Mouse (Mus musculus): ENCODE measurements around the gene Tgfbrap1. TPM values are rescaled to one million over a fixed set of nuclear protein-coding genes. Genes with fewer than 3 reads are reported as not detected.

Gene Tgfbrap1
- polyA plus RNA-seq, 1 experiment, result 7.4 TPM

- Histone ChIP-seq H3K4me3 (ENCODE audit: control insufficient read depth, low read depth, low read length) (no peak overlapping the region), H3K4me1 (ENCODE audit: control insufficient read depth, insufficient read depth, low read length) (no peaks in the 10 kb centered on the region), H3K36me3 (ENCODE audit: control insufficient read depth, insufficient read depth, low read length) (no peaks in the 10 kb centered on the region), H3K27ac (ENCODE audit: control insufficient read depth, insufficient read depth, low read depth, low read length) (no peak overlapping the region), H3K27me3 (ENCODE audit: control insufficient read depth, insufficient read depth, low read length) (no peaks in the 10 kb centered on the region)
- TF ChIP-seq CTCF (IDR thresholded peaks at IDR 0.05; ENCODE audit: control insufficient read depth, insufficient read depth, insufficient replicate concordance, low read depth, low read length), result no peak
- TF ChIP-seq POLR2A (IDR thresholded peaks at IDR 0.05; ENCODE audit: control insufficient read depth, low read depth, low read length), result no peak
Observed at GRCm38 (mm10) chr1:43127820-43128610, 29.6 kb upstream of the Tgfbrap1 start.

GRCm38 (mm10) chr1:43127196-43127595, 28.8 kb upstream of the Tgfbrap1 start:
- TF ChIP-seq CTCF (IDR thresholded peaks at IDR 0.05; ENCODE audit: control insufficient read depth, insufficient read depth, insufficient replicate concordance, low read depth, low read length) (no peak), POLR2A (IDR thresholded peaks at IDR 0.05; ENCODE audit: control insufficient read depth, low read depth, low read length) (no peak)
- Histone ChIP-seq H3K4me1 (ENCODE audit: control insufficient read depth, insufficient read depth, low read length) (no peaks in the 10 kb centered on the region), H3K36me3 (ENCODE audit: control insufficient read depth, insufficient read depth, low read length) (no peaks in the 10 kb centered on the region), H3K27me3 (ENCODE audit: control insufficient read depth, insufficient read depth, low read length) (no peaks in the 10 kb centered on the region), H3K4me3 (ENCODE audit: control insufficient read depth, low read depth, low read length) (no peak overlapping the region), H3K27ac (ENCODE audit: control insufficient read depth, insufficient read depth, low read depth, low read length) (no peak overlapping the region)

GRCm38 (mm10) chr1:43124726-43125125, 26.3 kb upstream of the Tgfbrap1 start:
- H3K4me1 ChIP-seq (ENCODE audit: control insufficient read depth, insufficient read depth, low read length), result no peaks in the 10 kb centered on the region
- TF ChIP-seq POLR2A (IDR thresholded peaks at IDR 0.05; ENCODE audit: control insufficient read depth, low read depth, low read length) (no peak), CTCF (IDR thresholded peaks at IDR 0.05; ENCODE audit: control insufficient read depth, insufficient read depth, insufficient replicate concordance, low read depth, low read length) (no peak)
- H3K27ac ChIP-seq (ENCODE audit: control insufficient read depth, insufficient read depth, low read depth, low read length), result no peak overlapping the region
- no peaks in the 10 kb centered on the region for H3K27me3 ChIP-seq (ENCODE audit: control insufficient read depth, insufficient read depth, low read length)
- no peak overlapping the region for H3K4me3 ChIP-seq (ENCODE audit: control insufficient read depth, low read depth, low read length)
- H3K36me3 ChIP-seq (ENCODE audit: control insufficient read depth, insufficient read depth, low read length), result no peaks in the 10 kb centered on the region

GRCm38 (mm10) chr1:43122616-43123015, 24.2 kb upstream of the Tgfbrap1 start:
- Histone ChIP-seq H3K27ac (ENCODE audit: control insufficient read depth, insufficient read depth, low read depth, low read length) (no peak overlapping the region), H3K27me3 (ENCODE audit: control insufficient read depth, insufficient read depth, low read length) (no peaks in the 10 kb centered on the region), H3K36me3 (ENCODE audit: control insufficient read depth, insufficient read depth, low read length) (no peaks in the 10 kb centered on the region), H3K4me3 (ENCODE audit: control insufficient read depth, low read depth, low read length) (no peak overlapping the region), H3K4me1 (ENCODE audit: control insufficient read depth, insufficient read depth, low read length) (no peaks in the 10 kb centered on the region)
- TF ChIP-seq POLR2A (IDR thresholded peaks at IDR 0.05; ENCODE audit: control insufficient read depth, low read depth, low read length) (no peak), CTCF (IDR thresholded peaks at IDR 0.05; ENCODE audit: control insufficient read depth, insufficient read depth, insufficient replicate concordance, low read depth, low read length) (no peak)

- H3K27ac ChIP-seq (ENCODE audit: control insufficient read depth, insufficient read depth, low read depth, low read length), result no peak overlapping the region
Observed at GRCm38 (mm10) chr1:43120950-43121349, 22.5 kb upstream of the Tgfbrap1 start.

GRCm38 (mm10) chr1:43117435-43117834, 19.0 kb upstream of the Tgfbrap1 start:
- Histone ChIP-seq H3K36me3 (ENCODE audit: control insufficient read depth, insufficient read depth, low read length) (no peaks in the 10 kb centered on the region; the same call in 1 of the 2 replicates), H3K4me1 (ENCODE audit: control insufficient read depth, insufficient read depth, low read length) (no peaks in the 10 kb centered on the region), H3K27me3 (ENCODE audit: control insufficient read depth, insufficient read depth, low read length) (no peaks in the 10 kb centered on the region), H3K27ac (ENCODE audit: control insufficient read depth, insufficient read depth, low read depth, low read length) (no peak overlapping the region), H3K4me3 (ENCODE audit: control insufficient read depth, low read depth, low read length) (no peak overlapping the region)
- TF ChIP-seq CTCF (IDR thresholded peaks at IDR 0.05; ENCODE audit: control insufficient read depth, insufficient read depth, insufficient replicate concordance, low read depth, low read length) (no peak), POLR2A (IDR thresholded peaks at IDR 0.05; ENCODE audit: control insufficient read depth, low read depth, low read length) (no peak)

More at GRCm38 (mm10) chr1:43120950-43121349, 22.5 kb upstream of the Tgfbrap1 start:
- Histone ChIP-seq H3K4me3 (ENCODE audit: control insufficient read depth, low read depth, low read length) (no peak overlapping the region), H3K27me3 (ENCODE audit: control insufficient read depth, insufficient read depth, low read length) (no peaks in the 10 kb centered on the region), H3K4me1 (ENCODE audit: control insufficient read depth, insufficient read depth, low read length) (no peaks in the 10 kb centered on the region), H3K36me3 (ENCODE audit: control insufficient read depth, insufficient read depth, low read length) (no peaks in the 10 kb centered on the region)
- TF ChIP-seq CTCF (IDR thresholded peaks at IDR 0.05; ENCODE audit: control insufficient read depth, insufficient read depth, insufficient replicate concordance, low read depth, low read length) (no peak), POLR2A (IDR thresholded peaks at IDR 0.05; ENCODE audit: control insufficient read depth, low read depth, low read length) (no peak)

GRCm38 (mm10) chr1:43112882-43113281, 14.4 kb upstream of the Tgfbrap1 start:
- H3K4me3 ChIP-seq (ENCODE audit: control insufficient read depth, low read depth, low read length), result no peak overlapping the region
- no peaks in the 10 kb centered on the region for H3K4me1 ChIP-seq (ENCODE audit: control insufficient read depth, insufficient read depth, low read length)
- no peak for TF ChIP-seq POLR2A (IDR thresholded peaks at IDR 0.05; ENCODE audit: control insufficient read depth, low read depth, low read length)
- TF ChIP-seq CTCF (IDR thresholded peaks at IDR 0.05; ENCODE audit: control insufficient read depth, insufficient read depth, insufficient replicate concordance, low read depth, low read length), result peak; percentile 35; the same call in 1 of the 2 replicates
- H3K36me3 ChIP-seq (ENCODE audit: control insufficient read depth, insufficient read depth, low read length), result peaks cover 1% of the 10 kb centered on the region; the same call in 1 of the 2 replicates
- no peak overlapping the region for H3K27ac ChIP-seq (ENCODE audit: control insufficient read depth, insufficient read depth, low read depth, low read length)
- H3K27me3 ChIP-seq (ENCODE audit: control insufficient read depth, insufficient read depth, low read length), result no peaks in the 10 kb centered on the region

Data from testis, adult 2 months (tissue).